Mouse (Mus musculus) forebrain, embryonic 15.5 days (tissue): ENCODE measurements around the gene Lsamp. TPM values are rescaled to one million over a fixed set of nuclear protein-coding genes. Genes with fewer than 3 reads are reported as not detected.

Source experiments
- ATAC-seq: fragments of 200-750 bp; cut with Nextera tagmentation; replicated peaks from 2 replicates; pipeline ENCODE4 v1.8.0; 2017; ENCODE audit warnings: mild to moderate bottlenecking, moderate TSS enrichment, moderate library complexity
- H3K27ac ChIP-seq: fragments of 300-500 bp; sonication (generic); replicated peaks from 2 replicates; pipeline ENCODE4 v1.5.1; 2015; ENCODE audit warnings: mild to moderate bottlenecking, inconsistent platforms
- H3K27me3 ChIP-seq: fragments of 300-500 bp; sonication (generic); 2 replicates; pipeline ENCODE4 v1.6.1; 2015; ENCODE audit warnings: inconsistent platforms
- H3K36me3 ChIP-seq: fragments of 300-500 bp; sonication (generic); 2 replicates; pipeline ENCODE4 v1.6.1; 2015; ENCODE audit warnings: mild to moderate bottlenecking, inconsistent platforms
- H3K4me1 ChIP-seq: fragments of 300-500 bp; sonication (generic); 2 replicates; pipeline ENCODE4 v1.6.1; 2015; ENCODE audit warnings: inconsistent platforms
- H3K4me2 ChIP-seq: fragments of 300-500 bp; sonication (generic); replicated peaks from 2 replicates; pipeline ENCODE4 v1.6.1; 2015; ENCODE audit warnings: mild to moderate bottlenecking, inconsistent platforms
- H3K4me3 ChIP-seq: fragments of 300-500 bp; sonication (generic); 2 replicates; pipeline ENCODE4 v1.5.1; 2015; ENCODE audit warnings: mild to moderate bottlenecking, inconsistent platforms
- H3K9ac ChIP-seq: fragments of 300-500 bp; sonication (generic); replicated peaks from 2 replicates; pipeline ENCODE4 v1.6.1; 2015; ENCODE audit warnings: mild to moderate bottlenecking, inconsistent platforms
- H3K9me3 ChIP-seq: fragments of 300-500 bp; sonication (generic); 2 replicates; pipeline ENCODE4 v1.6.1; 2016; ENCODE audit warnings: inconsistent platforms
- WGBS: fragments of 180-500 bp; shearing (Covaris S2); methylation state at CpG from one replicate; pipeline ENCODE4 v1.1.7; 2015; ENCODE audit warnings: mixed read lengths; 5-methylcytosine and 5-hydroxymethylcytosine counted together
- polyA plus RNA-seq: library from polyadenylated mRNA; unstranded; fragments of >200 nt; fragmentation: Nextera tagmentation; extraction: Ambion mirVana; gene quantifications from 2 replicates; pipeline ENCODE4 v1.2.1, GENCODE M21; 2015

The Lsamp gene
- polyA plus RNA-seq, 1 experiment from 2014 or later, result 61.0 TPM

DNA sequence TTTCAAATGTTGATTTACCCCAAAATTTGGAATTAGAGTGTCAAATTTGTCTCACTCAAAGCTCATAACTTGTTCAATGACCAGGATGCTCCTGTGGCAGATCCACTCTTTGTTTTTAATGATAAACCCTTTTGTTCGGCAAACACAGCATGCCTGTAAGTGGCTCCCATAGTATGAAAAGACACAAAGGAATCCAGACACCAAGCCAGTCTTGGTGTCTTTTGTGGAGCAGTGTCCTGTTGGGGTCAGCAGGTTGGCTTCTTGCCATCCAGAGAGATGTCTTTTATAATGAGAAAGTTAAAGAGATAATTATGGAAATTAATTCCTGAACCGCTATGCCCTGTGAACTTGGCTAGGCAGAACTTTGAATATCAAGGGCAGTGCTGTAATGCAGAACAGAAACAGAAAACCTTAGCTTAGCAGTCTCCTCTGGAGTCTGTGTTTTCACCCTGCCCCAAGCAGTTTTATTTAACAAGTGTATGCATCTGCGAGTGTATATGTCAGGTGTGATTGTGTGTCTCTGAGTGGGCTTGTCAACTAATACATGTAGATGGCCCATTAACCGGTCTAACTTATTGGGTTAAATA lies 310.2 kb downstream of the Lsamp start:
- 60% methylated on average over 4 of the region's 4 CpGs for WGBS
- no peak overlapping the region for H3K9ac ChIP-seq
- ATAC-seq, result no peak

DNA sequence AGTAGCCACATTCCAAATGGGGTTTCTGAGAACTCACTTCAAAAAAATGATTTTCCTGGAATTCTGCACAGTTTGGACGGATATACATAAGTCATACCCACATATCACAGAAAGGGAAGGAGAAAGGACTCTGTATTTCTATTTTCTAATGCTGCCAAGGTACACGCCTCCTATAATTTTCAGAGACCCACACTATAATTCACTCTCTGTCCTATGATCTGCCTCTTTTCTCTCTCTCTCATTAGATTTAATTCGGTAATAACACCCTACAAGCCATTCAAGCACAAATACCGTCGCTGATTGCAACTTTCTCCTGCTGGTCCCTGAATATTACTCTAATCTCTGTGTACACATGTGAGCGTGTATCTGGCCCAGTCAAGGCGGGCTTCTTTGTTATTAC lies 311.1 kb downstream of the Lsamp start:
- Histone ChIP-seq H3K9ac (no peak overlapping the region), H3K36me3 (no peaks in the 10 kb centered on the region), H3K27me3 (no peaks in the 10 kb centered on the region), H3K27ac (no peak overlapping the region), H3K4me3 (no peak overlapping the region), H3K4me1 (no peaks in the 10 kb centered on the region), H3K9me3 (no peaks in the 10 kb centered on the region), H3K4me2 (no peak overlapping the region)
- ATAC-seq, result no peak
- 64% methylated on average over 7 of the region's 7 CpGs for WGBS

More for the DNA sequence above, 310.2 kb downstream of the Lsamp start:
- peaks cover 3% of the 10 kb centered on the region; the same call in 1 of the 2 replicates for H3K4me1 ChIP-seq
- H3K27ac ChIP-seq, result no peak overlapping the region
- no peaks in the 10 kb centered on the region for H3K36me3 ChIP-seq
- H3K27me3 ChIP-seq, result no peaks in the 10 kb centered on the region
- H3K4me3 ChIP-seq, result no peak overlapping the region
- no peaks in the 10 kb centered on the region for H3K9me3 ChIP-seq
- H3K4me2 ChIP-seq, result no peak overlapping the region

DNA sequence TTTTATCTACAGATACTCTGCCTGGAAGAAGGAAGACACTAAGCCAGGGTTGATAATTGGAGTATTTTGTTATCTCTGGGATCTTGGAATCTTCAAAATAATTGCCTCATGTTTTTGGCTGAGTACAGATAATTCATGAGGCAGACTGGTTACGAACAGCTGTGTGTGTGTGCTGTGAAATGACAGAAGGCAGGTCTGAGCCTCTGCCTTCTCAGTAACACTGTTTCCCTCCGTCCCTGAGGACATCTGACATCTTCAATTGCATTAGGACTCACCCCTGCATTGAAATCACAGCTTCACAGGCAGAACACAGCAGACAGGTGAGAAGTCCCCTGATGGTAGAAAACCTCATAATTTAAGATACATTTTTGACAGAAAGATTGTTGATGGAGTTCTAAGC lies 323.5 kb downstream of the Lsamp start:
- H3K27me3 ChIP-seq, result no peaks in the 10 kb centered on the region
- H3K4me2 ChIP-seq, result no peak overlapping the region
- ATAC-seq, result no peak
- 55% methylated on average over 2 of the region's 2 CpGs for WGBS
- no peak overlapping the region for H3K9ac ChIP-seq
- no peak overlapping the region for H3K4me3 ChIP-seq
- no peaks in the 10 kb centered on the region for H3K36me3 ChIP-seq
- H3K27ac ChIP-seq, result no peak overlapping the region
- H3K9me3 ChIP-seq, result no peaks in the 10 kb centered on the region
- H3K4me1 ChIP-seq, result 0 out of 2 replicates have a peak, but pooled peaks cover 5% of the 10 kb centered on the region

DNA sequence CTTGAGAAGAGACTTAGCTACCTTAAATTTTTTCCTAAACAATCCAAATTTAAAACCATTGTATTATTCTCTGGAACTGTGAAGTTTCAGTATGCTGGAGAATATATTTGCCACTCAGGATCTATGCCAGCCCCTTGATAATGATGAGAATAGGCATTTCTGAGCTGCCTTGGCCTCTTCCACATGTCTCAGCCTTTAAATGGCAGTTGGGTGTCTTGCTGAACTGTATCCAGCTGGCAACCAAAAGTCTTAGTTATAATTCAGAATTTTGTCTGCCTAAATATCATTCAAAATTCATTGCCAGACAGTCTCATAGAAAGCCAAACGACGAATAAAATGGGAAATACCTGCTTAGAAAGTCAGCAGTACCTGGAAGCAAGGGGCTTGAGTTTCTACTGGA lies 332.0 kb downstream of the Lsamp start:
- Histone ChIP-seq H3K4me2 (no peak overlapping the region), H3K9ac (no peak overlapping the region), H3K27ac (no peak overlapping the region), H3K27me3 (no peaks in the 10 kb centered on the region), H3K4me3 (no peak overlapping the region), H3K36me3 (no peaks in the 10 kb centered on the region), H3K4me1 (0 out of 2 replicates have a peak, but pooled peaks cover 3% of the 10 kb centered on the region), H3K9me3 (no peaks in the 10 kb centered on the region)
- ATAC-seq, result no peak
- 71% methylated on average over 2 of the region's 2 CpGs for WGBS

DNA sequence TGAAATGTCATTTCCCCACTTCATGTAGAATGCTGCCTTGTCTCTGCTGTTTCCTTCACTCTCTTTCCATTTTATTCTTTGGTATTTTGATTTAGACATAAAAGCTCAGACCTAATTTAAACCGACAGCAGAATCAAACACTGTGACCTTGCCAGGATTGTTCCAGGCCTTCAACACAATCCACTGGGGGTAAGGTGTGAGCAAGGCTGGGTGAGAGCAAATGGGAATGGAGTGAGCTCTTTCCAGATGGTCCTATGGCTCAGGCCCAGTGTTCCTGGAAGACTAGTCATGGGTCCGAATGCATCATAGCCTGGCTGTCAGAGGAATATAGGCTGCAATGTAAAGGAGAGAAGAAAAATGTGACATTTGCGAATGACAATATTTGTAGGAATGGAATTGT lies 340.6 kb downstream of the Lsamp start:
- Histone ChIP-seq H3K27me3 (no peaks in the 10 kb centered on the region), H3K9me3 (no peaks in the 10 kb centered on the region), H3K4me3 (no peak overlapping the region), H3K9ac (no peak overlapping the region), H3K4me1 (no peaks in the 10 kb centered on the region), H3K27ac (no peak overlapping the region), H3K4me2 (no peak overlapping the region), H3K36me3 (no peaks in the 10 kb centered on the region)
- no peak for ATAC-seq
- 88% methylated on average over 3 of the region's 3 CpGs for WGBS

DNA sequence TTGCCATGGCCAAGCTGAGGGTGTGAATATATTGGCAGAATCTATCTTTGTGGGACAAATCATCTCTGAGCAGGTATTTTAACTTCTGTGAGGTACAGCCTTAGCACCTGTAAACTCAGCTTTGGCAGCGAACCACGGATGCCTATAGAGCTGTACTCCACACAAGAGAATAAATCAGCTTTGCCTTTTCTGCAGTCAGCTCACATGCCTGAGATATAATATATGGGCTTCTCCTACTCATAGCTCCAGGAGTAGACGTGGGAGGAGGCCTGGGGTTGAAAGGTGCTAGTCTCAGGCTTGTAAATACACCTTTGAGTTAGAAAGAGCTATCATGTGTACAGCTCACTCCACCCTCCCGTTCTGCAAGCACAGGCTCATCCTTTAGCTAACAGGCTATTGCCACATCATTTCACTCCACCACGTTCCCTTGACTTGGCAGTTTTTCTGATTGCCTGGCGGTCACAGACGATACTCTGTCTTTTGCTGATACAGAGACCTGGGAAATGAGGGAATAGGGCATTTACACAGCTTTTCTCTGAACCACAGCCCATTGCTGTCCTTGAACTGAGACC lies 344.2 kb downstream of the Lsamp start:
- Histone ChIP-seq H3K36me3 (no peaks in the 10 kb centered on the region), H3K27me3 (no peaks in the 10 kb centered on the region), H3K4me1 (no peaks in the 10 kb centered on the region), H3K4me2 (no peak overlapping the region), H3K4me3 (no peak overlapping the region), H3K9me3 (no peaks in the 10 kb centered on the region), H3K27ac (no peak overlapping the region), H3K9ac (no peak overlapping the region)
- ATAC-seq, result no peak
- WGBS, result 85% methylated on average over 7 of the region's 7 CpGs

DNA sequence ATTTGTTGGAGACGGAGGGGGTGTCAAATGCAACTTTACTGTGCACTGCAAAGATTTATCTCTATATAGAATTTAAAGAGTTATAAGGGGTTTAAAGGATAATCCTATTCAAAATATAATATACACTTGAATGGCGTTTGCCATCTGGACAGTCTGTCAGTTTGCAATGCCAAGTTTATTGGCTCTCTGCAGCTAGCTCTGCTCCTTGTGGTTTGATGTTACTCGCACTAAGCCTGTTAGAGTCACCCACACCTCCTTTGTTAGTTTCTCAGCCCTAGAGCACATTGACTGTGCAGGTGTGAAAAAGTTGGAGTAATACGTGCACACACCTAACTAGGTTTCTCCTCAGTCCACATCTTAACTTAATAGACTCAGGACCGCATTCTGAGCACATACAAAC lies 385.5 kb downstream of the Lsamp start:
- peaks cover 23% of the 10 kb centered on the region for H3K4me1 ChIP-seq
- peak overlapping the region; percentile 59 for H3K27ac ChIP-seq
- H3K36me3 ChIP-seq, result no peaks in the 10 kb centered on the region
- no peak overlapping the region for H3K9ac ChIP-seq
- no peaks in the 10 kb centered on the region for H3K27me3 ChIP-seq
- 70% methylated on average over 5 of the region's 5 CpGs for WGBS
- no peak overlapping the region for H3K4me2 ChIP-seq
- peak; percentile 78 for ATAC-seq
- no peaks in the 10 kb centered on the region for H3K9me3 ChIP-seq
- no peak overlapping the region for H3K4me3 ChIP-seq

DNA sequence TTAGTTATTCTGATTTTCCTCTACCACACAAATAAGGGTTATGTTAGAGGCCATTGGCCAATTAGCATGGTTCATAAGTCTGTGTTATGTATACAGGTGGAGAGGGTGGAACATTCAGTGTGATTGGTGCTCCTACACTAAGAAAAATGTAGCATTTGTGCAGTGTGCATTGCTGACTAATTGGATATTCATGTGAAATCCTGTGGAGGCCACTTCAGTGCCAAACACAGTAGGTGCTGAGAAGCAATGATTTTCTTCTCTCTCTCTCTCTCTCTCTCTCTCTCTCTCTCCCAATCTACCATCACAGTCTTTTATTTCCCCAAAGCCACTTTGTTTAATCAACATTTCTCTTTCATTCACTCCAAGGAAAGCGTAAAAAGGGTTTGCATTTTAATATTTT lies 387.1 kb downstream of the Lsamp start:
- 78% methylated on average over 1 of the region's 1 CpGs for WGBS
- Histone ChIP-seq H3K4me1 (peaks cover 23% of the 10 kb centered on the region), H3K36me3 (no peaks in the 10 kb centered on the region), H3K27ac (no peak overlapping the region), H3K4me3 (no peak overlapping the region), H3K9ac (no peak overlapping the region), H3K9me3 (no peaks in the 10 kb centered on the region), H3K4me2 (no peak overlapping the region), H3K27me3 (no peaks in the 10 kb centered on the region)
- ATAC-seq, result no peak

DNA sequence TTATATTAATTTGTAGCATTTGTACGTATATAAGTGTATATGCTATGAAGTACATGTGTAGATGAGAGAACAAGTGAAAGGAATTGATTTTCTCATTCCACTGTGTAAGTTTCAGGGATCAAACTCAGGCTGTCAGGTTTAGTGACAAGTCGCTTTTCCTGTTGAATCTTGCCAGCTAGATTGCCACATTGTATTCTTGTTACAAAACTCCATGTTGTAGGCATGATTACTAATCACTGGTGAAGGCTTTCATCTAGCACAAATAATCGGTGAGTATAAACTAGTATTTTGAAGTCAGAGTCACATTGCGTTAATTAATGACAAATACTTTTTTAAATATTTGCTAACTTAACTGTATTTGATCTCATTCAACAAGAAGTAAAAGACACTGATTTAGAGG lies 391.2 kb downstream of the Lsamp start:
- H3K4me3 ChIP-seq, result no peak overlapping the region
- peaks cover 14% of the 10 kb centered on the region for H3K4me1 ChIP-seq
- no peak overlapping the region for H3K4me2 ChIP-seq
- no peak overlapping the region for H3K9ac ChIP-seq
- H3K36me3 ChIP-seq, result no peaks in the 10 kb centered on the region
- no peaks in the 10 kb centered on the region for H3K9me3 ChIP-seq
- no peak overlapping the region for H3K27ac ChIP-seq
- ATAC-seq, result no peak
- no peaks in the 10 kb centered on the region for H3K27me3 ChIP-seq
- WGBS, result 84% methylated on average over 4 of the region's 4 CpGs

DNA sequence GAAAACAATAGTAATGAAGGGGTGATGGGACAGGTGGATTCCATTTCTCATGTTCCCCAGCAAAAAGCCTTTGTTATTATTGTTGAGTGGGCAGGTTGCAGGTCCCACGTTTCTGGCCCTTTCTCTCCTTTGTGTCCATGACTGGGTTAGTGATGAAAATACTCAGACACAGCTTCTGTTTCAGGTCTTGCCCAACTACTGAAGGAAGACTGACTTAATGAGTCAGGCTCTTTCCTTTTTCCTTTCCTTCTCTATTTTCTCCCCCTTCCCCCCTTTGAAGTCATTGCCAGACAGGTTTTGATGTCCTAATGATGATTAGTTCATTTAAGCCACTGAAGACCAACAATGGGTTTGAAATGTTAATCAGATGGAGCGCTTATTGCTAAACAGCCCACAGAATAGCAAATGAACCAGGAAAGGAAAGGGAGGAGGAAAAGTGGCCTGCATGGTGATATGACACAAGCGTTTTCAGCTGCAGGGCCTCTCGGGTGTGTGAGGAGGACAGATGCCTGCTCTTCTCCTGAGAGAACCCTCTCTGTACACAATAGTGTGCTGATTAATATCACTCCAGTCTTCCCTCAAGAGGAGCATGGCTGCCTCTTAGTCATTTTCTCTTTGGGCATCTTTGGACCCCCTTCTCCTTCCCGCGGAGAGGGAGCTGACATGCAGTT lies 393.1 kb downstream of the Lsamp start:
- Histone ChIP-seq H3K27ac (no peak overlapping the region), H3K9ac (no peak overlapping the region), H3K9me3 (no peaks in the 10 kb centered on the region), H3K4me1 (peaks cover 3% of the 10 kb centered on the region; the same call in 1 of the 2 replicates), H3K4me2 (no peak overlapping the region), H3K4me3 (no peak overlapping the region), H3K27me3 (no peaks in the 10 kb centered on the region), H3K36me3 (no peaks in the 10 kb centered on the region)
- WGBS, result 24% methylated on average over 6 of the region's 6 CpGs
- peak; percentile 80 for ATAC-seq

DNA sequence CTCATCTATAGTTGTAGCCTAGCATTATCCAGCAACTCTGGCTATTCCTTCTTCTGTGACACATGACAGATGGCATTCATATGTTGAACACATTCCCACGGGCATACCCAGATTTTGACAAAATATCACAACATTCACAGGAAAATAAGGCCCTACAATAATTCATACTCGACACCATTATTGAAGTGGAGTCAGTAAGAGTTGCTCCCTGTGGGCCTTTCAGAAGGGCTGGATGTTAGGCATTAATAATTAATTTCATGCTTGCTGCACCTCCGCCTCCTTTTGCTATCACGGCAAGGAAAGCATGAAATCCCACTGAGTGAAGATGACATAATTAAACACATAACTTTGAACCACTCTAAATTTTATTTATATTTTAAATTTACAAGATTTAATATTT lies 407.9 kb downstream of the Lsamp start:
- Histone ChIP-seq H3K27me3 (no peaks in the 10 kb centered on the region), H3K4me3 (no peak overlapping the region), H3K4me1 (no peaks in the 10 kb centered on the region), H3K9me3 (no peaks in the 10 kb centered on the region), H3K27ac (no peak overlapping the region), H3K36me3 (no peaks in the 10 kb centered on the region), H3K9ac (no peak overlapping the region), H3K4me2 (no peak overlapping the region)
- WGBS, result 70% methylated on average over 4 of the region's 4 CpGs
- no peak for ATAC-seq

DNA sequence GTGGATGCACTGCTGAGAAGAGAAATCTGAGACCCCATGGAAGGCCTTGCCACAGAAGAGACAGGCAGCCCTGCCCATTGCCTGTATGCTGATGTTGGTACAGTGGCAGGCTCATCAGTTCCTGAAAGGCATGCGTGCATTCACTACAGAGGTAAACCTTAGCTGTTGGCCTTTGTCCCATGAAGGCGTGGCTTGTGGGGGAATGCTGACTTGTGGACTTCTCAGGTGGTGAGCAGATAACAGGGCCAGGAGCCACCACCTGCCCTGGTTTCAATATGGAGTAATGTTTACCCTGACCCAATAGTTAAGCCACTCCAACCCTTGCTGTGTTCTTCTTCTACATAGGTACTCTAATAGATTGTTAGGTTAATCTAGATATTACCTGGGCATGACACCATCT lies 415.4 kb downstream of the Lsamp start:
- H3K4me1 ChIP-seq, result no peaks in the 10 kb centered on the region
- no peaks in the 10 kb centered on the region for H3K36me3 ChIP-seq
- no peak for ATAC-seq
- H3K27me3 ChIP-seq, result no peaks in the 10 kb centered on the region
- 88% methylated on average over 2 of the region's 2 CpGs for WGBS
- no peaks in the 10 kb centered on the region for H3K9me3 ChIP-seq
- H3K9ac ChIP-seq, result no peak overlapping the region
- H3K4me2 ChIP-seq, result no peak overlapping the region
- H3K27ac ChIP-seq, result no peak overlapping the region
- H3K4me3 ChIP-seq, result no peak overlapping the region
